Mouse (Mus musculus): Measurements from ENCODE around the gene Kmt2a. TPM values are rescaled to one million over a fixed set of nuclear protein-coding genes. Genes with fewer than 3 reads are reported as not detected.
A peak's percentile ranks its signal among the peaks of the same experiment; 100 is the strongest.

The Kmt2a gene
- polyA plus RNA-seq, 1 experiment from 2014 or later = 23.2 TPM

GRCm38 (mm10) chr9:44855153-44855552, 25.9 kb downstream of the Kmt2a start:
- no peak for ATAC-seq (ENCODE audit: low FRiP score, low read depth)
- no peaks in the 10 kb centered on the region for H3K9me3 ChIP-seq
- 0 out of 2 replicates have a peak, but pooled peaks cover 9% of the 10 kb centered on the region for H3K4me1 ChIP-seq (replicated peaks)
- no peak overlapping the region for H3K27ac ChIP-seq (replicated peaks)
- H3K4me3 ChIP-seq = no peak overlapping the region
- 83% methylated on average over 6 of the region's 6 CpGs for WGBS
- H3K4me2 ChIP-seq = no peak overlapping the region
- no peaks in the 10 kb centered on the region for H3K27me3 ChIP-seq
- no peaks in the 10 kb centered on the region for H3K36me3 ChIP-seq
- no peak overlapping the region for H3K9ac ChIP-seq

DNA sequence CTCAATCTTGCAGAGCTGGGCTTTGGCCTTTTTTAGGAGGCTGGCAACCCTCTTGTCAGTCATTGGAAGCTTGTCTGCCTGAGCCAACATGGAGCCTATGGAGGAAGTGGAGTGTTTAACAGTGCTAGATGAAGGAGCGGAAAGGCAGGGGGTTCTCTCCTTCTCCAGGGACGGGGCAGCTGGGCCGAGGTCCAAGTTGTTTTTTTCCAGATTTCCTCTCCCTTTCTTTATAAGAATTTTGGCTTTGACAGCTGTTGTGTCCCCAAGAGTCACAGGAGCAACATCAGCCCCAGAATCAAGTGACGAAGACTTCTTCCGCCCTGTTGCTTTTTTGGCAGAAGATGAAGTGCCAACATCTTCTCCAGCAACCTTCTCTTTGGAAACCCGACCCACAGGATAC, 33.6 kb downstream of the Kmt2a start:
- Histone ChIP-seq H3K4me1 (replicated peaks) (no peaks in the 10 kb centered on the region), H3K4me2 (no peak overlapping the region), H3K4me3 (no peak overlapping the region), H3K27ac (replicated peaks) (no peak overlapping the region), H3K9me3 (no peaks in the 10 kb centered on the region), H3K9ac (no peak overlapping the region), H3K27me3 (no peaks in the 10 kb centered on the region), H3K36me3 (peaks cover 72% of the 10 kb centered on the region)
- WGBS = 75% methylated on average over 6 of the region's 6 CpGs
- no peak for ATAC-seq (ENCODE audit: low FRiP score, low read depth)

DNA sequence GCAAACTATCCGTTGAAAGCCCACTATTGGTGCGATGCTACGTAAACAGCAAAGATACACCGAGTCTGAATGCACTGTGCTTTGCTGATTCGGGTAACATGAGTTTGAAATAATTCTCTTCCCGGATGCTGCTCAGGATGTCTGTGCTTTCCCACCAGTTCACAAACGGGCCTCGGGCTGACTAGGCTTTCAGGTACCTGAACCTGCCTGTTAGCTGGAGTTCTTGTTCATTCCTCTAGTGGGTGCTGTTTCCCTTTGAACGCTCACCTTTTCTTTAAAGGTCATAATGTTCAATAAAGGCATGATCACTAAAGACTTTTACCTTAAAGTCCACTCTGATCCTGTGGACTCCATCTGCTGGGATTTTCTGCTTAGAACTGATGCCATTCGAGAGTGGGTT, 39.9 kb downstream of the Kmt2a start:
- H3K4me3 ChIP-seq = no peak overlapping the region
- H3K9ac ChIP-seq = no peak overlapping the region
- no peak for ATAC-seq (ENCODE audit: low FRiP score, low read depth)
- H3K27me3 ChIP-seq = no peaks in the 10 kb centered on the region
- H3K36me3 ChIP-seq = peaks cover 84% of the 10 kb centered on the region
- no peak overlapping the region for H3K4me2 ChIP-seq
- no peaks in the 10 kb centered on the region for H3K4me1 ChIP-seq (replicated peaks)
- H3K27ac ChIP-seq (replicated peaks) = no peak overlapping the region
- no peaks in the 10 kb centered on the region for H3K9me3 ChIP-seq
- WGBS = 89% methylated on average over 10 of the region's 10 CpGs

DNA sequence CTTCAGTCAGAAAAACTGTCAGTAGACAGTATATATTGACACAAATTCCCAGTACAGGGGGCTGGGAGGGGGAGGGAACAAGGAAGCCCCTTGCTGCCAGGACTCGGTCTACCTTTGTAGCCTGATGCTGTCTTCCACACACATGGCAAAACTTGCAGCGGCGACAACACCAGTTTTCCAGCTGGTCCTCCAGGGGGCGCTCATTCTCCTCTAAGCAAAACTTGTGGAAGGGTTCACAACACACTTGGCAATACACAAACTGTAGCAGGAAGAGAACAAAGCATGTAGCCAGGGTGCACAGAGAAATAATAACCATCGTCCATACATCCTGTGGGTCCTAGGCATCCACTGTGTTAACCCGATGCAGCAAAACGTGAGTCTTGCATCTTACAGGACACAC, 44.7 kb downstream of the Kmt2a start:
- 48% methylated on average over 7 of the region's 7 CpGs for WGBS

GRCm38 (mm10) chr9:44832356-44832755, 48.7 kb downstream of the Kmt2a start:
- H3K27ac ChIP-seq (replicated peaks) = no peak overlapping the region
- H3K9me3 ChIP-seq = no peaks in the 10 kb centered on the region
- no peak overlapping the region for H3K4me2 ChIP-seq
- WGBS = 80% methylated on average over 4 of the region's 4 CpGs
- no peaks in the 10 kb centered on the region for H3K27me3 ChIP-seq
- no peak for ATAC-seq (ENCODE audit: low FRiP score, low read depth)
- H3K4me1 ChIP-seq (replicated peaks) = no peaks in the 10 kb centered on the region
- peaks cover 81% of the 10 kb centered on the region for H3K36me3 ChIP-seq
- H3K9ac ChIP-seq = no peak overlapping the region
- no peak overlapping the region for H3K4me3 ChIP-seq

More for the DNA sequence above, 44.7 kb downstream of the Kmt2a start:
- H3K4me2 ChIP-seq = no peak overlapping the region
- no peaks in the 10 kb centered on the region for H3K4me1 ChIP-seq (replicated peaks)
- no peak overlapping the region for H3K27ac ChIP-seq (replicated peaks)
- 0 out of 2 replicates have a peak, but pooled peaks have one; percentile 8 for ATAC-seq (ENCODE audit: low FRiP score, low read depth)
- H3K36me3 ChIP-seq = peaks cover 80% of the 10 kb centered on the region
- no peak overlapping the region for H3K4me3 ChIP-seq
- H3K9ac ChIP-seq = no peak overlapping the region
- H3K27me3 ChIP-seq = no peaks in the 10 kb centered on the region
- H3K9me3 ChIP-seq = no peaks in the 10 kb centered on the region

DNA sequence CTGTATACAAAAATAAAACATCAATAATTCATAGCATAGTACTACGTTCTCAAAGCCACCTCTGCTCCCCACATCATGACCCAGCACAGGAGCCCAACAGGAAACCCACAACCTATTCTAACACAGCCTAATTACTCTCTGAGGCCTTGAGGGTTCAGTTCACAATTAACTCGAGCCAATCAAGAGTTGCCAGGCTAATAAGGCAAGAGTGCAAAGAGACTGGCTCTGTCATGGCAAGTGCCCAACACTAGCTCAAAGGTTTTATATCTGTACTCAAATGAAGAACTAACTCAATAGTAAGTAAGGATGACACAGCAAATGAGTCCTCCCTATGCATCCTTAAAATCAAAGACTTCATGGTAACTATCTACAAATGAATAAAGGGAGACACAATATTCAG, 50.6 kb downstream of the Kmt2a start:
- H3K9ac ChIP-seq = no peak overlapping the region
- H3K27me3 ChIP-seq = no peaks in the 10 kb centered on the region
- H3K4me1 ChIP-seq (replicated peaks) = no peaks in the 10 kb centered on the region
- WGBS = 89% methylated on average over 2 of the region's 2 CpGs
- H3K9me3 ChIP-seq = no peaks in the 10 kb centered on the region
- no peak for ATAC-seq (ENCODE audit: low FRiP score, low read depth)
- no peak overlapping the region for H3K4me2 ChIP-seq
- H3K4me3 ChIP-seq = no peak overlapping the region
- H3K36me3 ChIP-seq = peaks cover 89% of the 10 kb centered on the region
- no peak overlapping the region for H3K27ac ChIP-seq (replicated peaks)

GRCm38 (mm10) chr9:44828944-44829343, 52.2 kb downstream of the Kmt2a start:
- Histone ChIP-seq H3K9ac (no peak overlapping the region), H3K27me3 (no peaks in the 10 kb centered on the region), H3K36me3 (peaks cover 88% of the 10 kb centered on the region), H3K4me1 (replicated peaks) (no peaks in the 10 kb centered on the region), H3K27ac (replicated peaks) (no peak overlapping the region), H3K4me3 (no peak overlapping the region), H3K4me2 (no peak overlapping the region), H3K9me3 (no peaks in the 10 kb centered on the region)
- 95% methylated on average over 11 of the region's 11 CpGs for WGBS
- no peak for ATAC-seq (ENCODE audit: low FRiP score, low read depth)

DNA sequence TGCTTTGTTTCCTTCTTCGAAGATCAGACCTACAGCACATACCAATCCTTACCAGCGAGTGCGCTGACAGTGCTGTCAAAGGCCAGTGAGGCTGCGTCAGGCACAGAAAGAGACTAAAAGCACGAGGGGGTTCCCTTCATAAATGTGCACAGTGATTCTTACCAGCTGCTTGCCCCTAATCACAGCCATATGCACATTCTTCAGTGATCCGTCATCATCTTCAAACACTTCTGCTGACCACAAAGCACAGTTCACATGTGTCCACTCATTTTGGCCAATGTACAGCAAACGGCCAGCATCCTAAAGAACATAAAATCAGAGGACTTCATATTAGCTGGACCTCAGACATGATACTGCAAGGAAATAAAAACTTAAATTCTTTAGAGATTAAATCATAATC, 54.4 kb downstream of the Kmt2a start:
- Histone ChIP-seq H3K9me3 (no peaks in the 10 kb centered on the region), H3K4me1 (replicated peaks) (no peaks in the 10 kb centered on the region), H3K36me3 (peaks cover 92% of the 10 kb centered on the region), H3K27ac (replicated peaks) (no peak overlapping the region), H3K4me3 (no peak overlapping the region), H3K9ac (no peak overlapping the region), H3K4me2 (no peak overlapping the region), H3K27me3 (no peaks in the 10 kb centered on the region)
- 92% methylated on average over 7 of the region's 7 CpGs for WGBS
- ATAC-seq (ENCODE audit: low FRiP score, low read depth) = no peak

- Histone ChIP-seq H3K27me3 (no peaks in the 10 kb centered on the region), H3K9ac (no peak overlapping the region), H3K27ac (replicated peaks) (peak overlapping the region; percentile 12; the same call in 1 of the 2 replicates), H3K9me3 (no peaks in the 10 kb centered on the region), H3K4me1 (replicated peaks) (no peaks in the 10 kb centered on the region), H3K4me3 (no peak overlapping the region), H3K4me2 (no peak overlapping the region), H3K36me3 (peaks cover 98% of the 10 kb centered on the region)
- ATAC-seq (ENCODE audit: low FRiP score, low read depth) = no peak
- 90% methylated on average over 15 of the region's 15 CpGs for WGBS
Observed at GRCm38 (mm10) chr9:44819920-44820827, 60.9 kb downstream of the Kmt2a start.

DNA sequence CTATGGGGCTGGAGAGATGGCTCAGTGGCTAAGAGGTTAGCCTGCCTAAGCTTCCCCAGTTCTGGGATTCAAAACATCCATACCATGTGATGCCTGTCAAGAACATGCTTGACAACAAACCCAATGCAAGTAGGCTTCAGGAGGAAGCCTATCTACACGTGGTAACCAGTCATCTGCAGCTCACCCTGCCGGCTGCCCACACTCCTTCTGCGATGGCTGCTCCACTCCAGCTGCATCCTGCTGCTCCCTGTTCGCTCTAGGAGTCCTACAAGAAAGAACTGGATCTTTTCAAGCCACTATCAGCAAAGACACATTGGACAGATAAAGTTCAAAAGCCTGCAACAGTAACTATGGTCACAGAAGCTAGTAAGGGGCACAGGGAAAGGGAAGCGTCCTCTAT, 63.6 kb downstream of the Kmt2a start:
- no peak for ATAC-seq (ENCODE audit: low FRiP score, low read depth)
- Histone ChIP-seq H3K4me2 (no peak overlapping the region), H3K4me1 (replicated peaks) (no peaks in the 10 kb centered on the region), H3K9me3 (no peaks in the 10 kb centered on the region), H3K4me3 (no peak overlapping the region), H3K27ac (replicated peaks) (no peak overlapping the region), H3K36me3 (peaks cover 99% of the 10 kb centered on the region), H3K27me3 (no peaks in the 10 kb centered on the region), H3K9ac (no peak overlapping the region)
- WGBS = 92% methylated on average over 5 of the region's 5 CpGs

DNA sequence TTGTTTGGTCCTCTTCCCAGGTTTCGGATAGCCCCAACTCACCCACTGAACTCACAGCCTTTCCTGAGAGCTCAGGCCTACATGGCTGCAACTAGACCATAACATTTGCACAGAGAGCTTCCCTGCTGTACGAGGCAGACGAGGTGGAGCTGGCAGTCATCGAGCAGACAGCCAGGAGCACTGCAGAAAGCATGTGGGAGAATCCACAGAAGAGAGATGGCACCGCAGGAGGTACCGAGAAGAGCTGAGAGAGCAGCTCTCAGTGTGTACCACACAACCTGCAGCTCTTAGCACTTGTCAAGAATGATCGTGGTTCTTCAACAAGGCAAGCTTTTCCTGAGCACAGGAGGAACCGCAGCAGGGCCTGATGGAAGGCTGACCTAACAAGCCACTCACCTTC, 66.9 kb downstream of the Kmt2a start:
- H3K9ac ChIP-seq = no peak overlapping the region
- no peak overlapping the region for H3K4me3 ChIP-seq
- H3K9me3 ChIP-seq = no peaks in the 10 kb centered on the region
- 93% methylated on average over 8 of the region's 8 CpGs for WGBS
- ATAC-seq (ENCODE audit: low FRiP score, low read depth) = no peak
- no peaks in the 10 kb centered on the region for H3K27me3 ChIP-seq
- no peaks in the 10 kb centered on the region for H3K4me1 ChIP-seq (replicated peaks)
- no peak overlapping the region for H3K4me2 ChIP-seq
- no peak overlapping the region for H3K27ac ChIP-seq (replicated peaks)
- H3K36me3 ChIP-seq = peaks cover 97% of the 10 kb centered on the region

- Histone ChIP-seq H3K9me3 (no peaks in the 10 kb centered on the region), H3K36me3 (peaks cover 96% of the 10 kb centered on the region), H3K4me3 (no peak overlapping the region), H3K27me3 (no peaks in the 10 kb centered on the region), H3K27ac (replicated peaks) (no peak overlapping the region), H3K9ac (no peak overlapping the region), H3K4me1 (replicated peaks) (no peaks in the 10 kb centered on the region), H3K4me2 (no peak overlapping the region)
- ATAC-seq (ENCODE audit: low FRiP score, low read depth) = no peak
- WGBS = 98% methylated on average over 10 of the region's 10 CpGs
Observed at GRCm38 (mm10) chr9:44810316-44810715, 70.8 kb downstream of the Kmt2a start.

All from hindbrain, embryonic 15.5 days (tissue).